Mouse (Mus musculus): ENCODE measurements at regions not wholly inside any gene's neighbourhood (a gene's known extent, or its start where the extent isn't known, plus 50 kb on each side); places are given as distances from the start of the nearest gene placed in this dataset.
A peak's percentile ranks its signal among the peaks of the same experiment; 100 is the strongest.

DNA sequence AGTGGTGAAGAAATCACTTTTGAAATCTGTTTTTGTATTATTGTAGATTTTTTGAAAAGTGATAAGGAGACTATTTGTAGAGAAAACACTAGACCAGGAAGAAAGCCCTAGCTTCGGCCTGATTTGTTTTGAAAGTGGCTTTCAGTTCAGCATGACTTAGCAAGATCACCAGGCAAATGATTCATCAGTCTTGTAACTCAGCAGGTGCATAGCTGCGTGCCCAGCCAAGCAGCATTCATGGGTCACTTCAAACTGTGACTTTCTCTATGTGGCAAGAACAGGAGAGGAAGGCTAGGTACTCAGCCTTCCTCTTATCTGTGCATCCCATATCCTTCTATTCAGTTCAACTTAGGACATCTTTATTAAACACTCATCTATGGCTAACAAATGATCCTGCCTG lies 259.5 kb downstream of the Etaa1 start:
- 47% methylated on average over 2 of the region's 2 CpGs for WGBS
- H3K36me3 ChIP-seq (replicated peaks; ENCODE audit: control insufficient read depth, insufficient read depth, low read depth, low read length) = no peaks in the 10 kb centered on the region
- no peak for ATAC-seq (replicated peaks; ENCODE audit: insufficient number of reproducible peaks, low FRiP score, low TSS enrichment, low read depth)
- DNase-seq (ENCODE audit: low spot score) = no peak
- no peaks in the 10 kb centered on the region for H3K4me1 ChIP-seq (ENCODE audit: control insufficient read depth, insufficient read depth, low read length)
- H3K27ac ChIP-seq (replicated peaks; ENCODE audit: low read depth, low read length) = no peak overlapping the region
- H3K9ac ChIP-seq (replicated peaks; ENCODE audit: low read length) = no peak overlapping the region
- H3K4me2 ChIP-seq (ENCODE audit: low read depth, low read length) = no peak overlapping the region
- H3K9me3 ChIP-seq (replicated peaks; ENCODE audit: control insufficient read depth, low read length) = no peaks in the 10 kb centered on the region
- H3K27me3 ChIP-seq (ENCODE audit: control insufficient read depth, insufficient read depth, low read length) = no peaks in the 10 kb centered on the region
- no peak overlapping the region for H3K4me3 ChIP-seq (ENCODE audit: low read depth, low read length)

- Histone ChIP-seq H3K36me3 (replicated peaks; ENCODE audit: control insufficient read depth, insufficient read depth, low read depth, low read length) (no peaks in the 10 kb centered on the region), H3K9me3 (replicated peaks; ENCODE audit: control insufficient read depth, low read length) (no peaks in the 10 kb centered on the region), H3K4me1 (ENCODE audit: control insufficient read depth, insufficient read depth, low read length) (no peaks in the 10 kb centered on the region), H3K27me3 (ENCODE audit: control insufficient read depth, insufficient read depth, low read length) (no peaks in the 10 kb centered on the region), H3K4me3 (ENCODE audit: low read depth, low read length) (no peak overlapping the region), H3K27ac (replicated peaks; ENCODE audit: low read depth, low read length) (no peak overlapping the region), H3K9ac (replicated peaks; ENCODE audit: low read length) (no peak overlapping the region), H3K4me2 (ENCODE audit: low read depth, low read length) (no peak overlapping the region)
- ATAC-seq (replicated peaks; ENCODE audit: insufficient number of reproducible peaks, low FRiP score, low TSS enrichment, low read depth) (no peak), DNase-seq (ENCODE audit: low spot score) (no peak)
Observed at GRCm38 (mm10) chr11:17708769-17709168, 244.9 kb downstream of the Etaa1 start.

DNA sequence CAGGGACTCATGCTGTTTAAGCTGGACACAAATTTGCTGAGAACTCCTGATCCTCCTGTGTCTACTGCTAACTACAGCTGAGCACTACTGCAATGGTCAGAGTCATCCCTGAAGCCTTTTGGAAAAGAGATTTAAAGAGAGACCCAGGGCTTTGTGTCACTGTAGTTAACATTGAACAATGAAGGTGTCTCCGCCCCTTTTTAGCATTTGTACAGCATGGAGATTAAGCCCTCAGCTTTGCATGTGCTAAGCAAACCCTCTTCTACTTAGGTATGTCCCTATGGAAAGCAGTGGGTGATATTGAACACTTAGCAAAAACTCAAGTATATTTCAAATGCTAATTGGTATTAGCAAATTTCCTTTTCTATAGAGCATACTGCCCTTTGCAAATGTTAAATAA lies 231.6 kb downstream of the Etaa1 start:
- ATAC-seq (replicated peaks; ENCODE audit: insufficient number of reproducible peaks, low FRiP score, low TSS enrichment, low read depth) (no peak), DNase-seq (ENCODE audit: low spot score) (no peak)

DNA sequence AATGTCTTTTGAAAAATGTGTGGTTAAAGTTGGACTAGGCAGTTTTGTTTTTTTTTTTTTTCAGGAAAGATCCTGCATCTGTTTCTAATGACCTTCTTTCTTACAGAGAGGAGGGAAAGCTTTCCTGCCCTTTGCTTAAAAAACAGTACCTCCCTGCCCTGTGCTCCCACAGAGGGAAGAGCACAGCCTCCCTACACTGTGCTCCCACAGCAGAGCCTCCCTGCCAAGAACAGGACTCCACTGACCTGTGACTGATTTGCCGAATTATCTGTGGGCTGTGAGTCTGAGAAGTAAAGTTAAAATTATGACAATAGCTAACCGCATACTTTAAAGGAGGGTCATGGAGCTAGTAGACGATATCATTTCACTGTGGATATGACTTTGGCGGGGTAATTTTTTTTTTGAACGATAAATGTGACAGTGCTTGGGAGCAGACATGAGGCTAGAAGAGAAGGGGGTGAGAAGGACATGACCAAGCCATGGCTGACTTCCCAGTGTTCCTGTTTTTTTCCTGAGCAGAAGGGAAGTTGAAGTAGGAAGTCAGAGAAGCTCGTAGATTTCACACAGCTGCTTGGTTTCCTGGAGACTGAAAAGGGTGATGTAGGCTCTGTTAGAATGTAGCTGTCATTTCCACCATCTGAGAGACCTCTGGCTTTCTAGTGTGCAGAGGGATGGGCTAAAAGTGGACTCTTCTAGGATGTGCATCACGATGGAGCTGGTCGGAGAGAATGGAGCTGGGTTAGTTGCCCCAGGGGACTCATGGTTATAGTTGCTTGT lies 226.2 kb downstream of the Etaa1 start:
- Histone ChIP-seq H3K4me3 (ENCODE audit: low read depth, low read length) (no peak overlapping the region), H3K36me3 (replicated peaks; ENCODE audit: control insufficient read depth, insufficient read depth, low read depth, low read length) (no peaks in the 10 kb centered on the region), H3K9me3 (replicated peaks; ENCODE audit: control insufficient read depth, low read length) (no peaks in the 10 kb centered on the region), H3K27ac (replicated peaks; ENCODE audit: low read depth, low read length) (no peak overlapping the region), H3K4me1 (ENCODE audit: control insufficient read depth, insufficient read depth, low read length) (no peaks in the 10 kb centered on the region), H3K9ac (replicated peaks; ENCODE audit: low read length) (no peak overlapping the region), H3K27me3 (ENCODE audit: control insufficient read depth, insufficient read depth, low read length) (no peaks in the 10 kb centered on the region), H3K4me2 (ENCODE audit: low read depth, low read length) (no peak overlapping the region)
- DNase-seq (ENCODE audit: low spot score) = peak; percentile 15
- no peak for ATAC-seq (replicated peaks; ENCODE audit: insufficient number of reproducible peaks, low FRiP score, low TSS enrichment, low read depth)
- 67% methylated on average over 8 of the region's 8 CpGs for whole genome bisulfite sequencing

More for the DNA sequence above, 231.6 kb downstream of the Etaa1 start:
- Histone ChIP-seq H3K27ac (replicated peaks; ENCODE audit: low read depth, low read length) (no peak overlapping the region), H3K36me3 (replicated peaks; ENCODE audit: control insufficient read depth, insufficient read depth, low read depth, low read length) (no peaks in the 10 kb centered on the region), H3K9ac (replicated peaks; ENCODE audit: low read length) (no peak overlapping the region), H3K9me3 (replicated peaks; ENCODE audit: control insufficient read depth, low read length) (no peaks in the 10 kb centered on the region), H3K27me3 (ENCODE audit: control insufficient read depth, insufficient read depth, low read length) (no peaks in the 10 kb centered on the region), H3K4me1 (ENCODE audit: control insufficient read depth, insufficient read depth, low read length) (no peaks in the 10 kb centered on the region), H3K4me3 (ENCODE audit: low read depth, low read length) (no peak overlapping the region), H3K4me2 (ENCODE audit: low read depth, low read length) (no peak overlapping the region)
- 85% methylated on average over 1 of the region's 1 CpGs for WGBS

DNA sequence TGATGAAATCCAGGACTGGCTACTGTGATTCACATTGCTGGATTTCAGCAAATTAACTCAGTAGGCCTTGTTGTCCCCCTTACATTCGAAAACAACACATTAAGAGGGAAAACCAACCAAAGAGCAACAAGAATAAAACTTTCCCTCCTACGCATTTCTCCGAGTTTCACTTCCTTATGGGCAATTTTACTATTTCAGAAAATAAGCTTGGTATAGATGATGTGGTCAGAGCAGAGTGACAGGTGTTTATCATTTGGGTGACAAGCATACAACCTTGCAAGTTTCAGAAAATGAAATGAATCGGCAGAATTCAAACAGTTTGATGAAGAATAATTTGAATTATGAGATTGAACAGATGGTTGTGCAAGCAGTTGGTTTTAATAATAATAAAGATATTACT lies 220.6 kb downstream of the Etaa1 start:
- DNase-seq (ENCODE audit: low spot score) (no peak), ATAC-seq (replicated peaks; ENCODE audit: insufficient number of reproducible peaks, low FRiP score, low TSS enrichment, low read depth) (no peak)
- 82% methylated on average over 4 of the region's 4 CpGs for WGBS
- no peaks in the 10 kb centered on the region for H3K27me3 ChIP-seq (ENCODE audit: control insufficient read depth, insufficient read depth, low read length)
- no peaks in the 10 kb centered on the region for H3K9me3 ChIP-seq (replicated peaks; ENCODE audit: control insufficient read depth, low read length)
- H3K36me3 ChIP-seq (replicated peaks; ENCODE audit: control insufficient read depth, insufficient read depth, low read depth, low read length) = no peaks in the 10 kb centered on the region
- no peak overlapping the region for H3K9ac ChIP-seq (replicated peaks; ENCODE audit: low read length)
- H3K4me2 ChIP-seq (ENCODE audit: low read depth, low read length) = no peak overlapping the region
- no peaks in the 10 kb centered on the region for H3K4me1 ChIP-seq (ENCODE audit: control insufficient read depth, insufficient read depth, low read length)
- H3K4me3 ChIP-seq (ENCODE audit: low read depth, low read length) = no peak overlapping the region
- no peak overlapping the region for H3K27ac ChIP-seq (replicated peaks; ENCODE audit: low read depth, low read length)

DNA sequence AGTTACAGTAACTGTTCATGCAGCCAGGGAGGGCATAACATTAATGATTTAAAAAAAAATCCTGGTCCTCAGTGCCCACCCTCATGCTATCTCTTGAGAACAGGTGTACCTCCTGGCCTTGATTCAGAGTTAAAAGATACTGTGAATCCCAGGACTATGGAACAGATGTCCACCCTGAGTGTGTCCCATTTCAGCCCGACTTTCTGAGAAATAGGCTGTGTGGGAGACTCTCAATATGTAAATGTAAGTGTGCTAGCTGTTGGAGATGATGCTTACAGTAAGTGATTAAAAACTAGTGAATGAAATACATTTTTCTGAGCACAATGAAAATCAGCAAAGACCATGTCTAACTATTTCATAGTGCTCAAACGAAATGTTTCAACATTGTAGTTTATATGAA lies 219.2 kb downstream of the Etaa1 start:
- H3K4me1 ChIP-seq (ENCODE audit: control insufficient read depth, insufficient read depth, low read length) = no peaks in the 10 kb centered on the region
- no peaks in the 10 kb centered on the region for H3K36me3 ChIP-seq (replicated peaks; ENCODE audit: control insufficient read depth, insufficient read depth, low read depth, low read length)
- H3K4me3 ChIP-seq (ENCODE audit: low read depth, low read length) = no peak overlapping the region
- no peak overlapping the region for H3K27ac ChIP-seq (replicated peaks; ENCODE audit: low read depth, low read length)
- no peak overlapping the region for H3K4me2 ChIP-seq (ENCODE audit: low read depth, low read length)
- no peak overlapping the region for H3K9ac ChIP-seq (replicated peaks; ENCODE audit: low read length)
- no peaks in the 10 kb centered on the region for H3K9me3 ChIP-seq (replicated peaks; ENCODE audit: control insufficient read depth, low read length)
- ATAC-seq (replicated peaks; ENCODE audit: insufficient number of reproducible peaks, low FRiP score, low TSS enrichment, low read depth) = no peak
- DNase-seq (ENCODE audit: low spot score) = no peak
- no peaks in the 10 kb centered on the region for H3K27me3 ChIP-seq (ENCODE audit: control insufficient read depth, insufficient read depth, low read length)
- 81% methylated on average over 2 of the region's 2 CpGs for WGBS

GRCm38 (mm10) chr11:17738879-17739278 lies 214.8 kb downstream of the Etaa1 start:
- Histone ChIP-seq H3K4me3 (ENCODE audit: low read depth, low read length) (no peak overlapping the region), H3K27me3 (ENCODE audit: control insufficient read depth, insufficient read depth, low read length) (no peaks in the 10 kb centered on the region), H3K4me1 (ENCODE audit: control insufficient read depth, insufficient read depth, low read length) (no peaks in the 10 kb centered on the region), H3K36me3 (replicated peaks; ENCODE audit: control insufficient read depth, insufficient read depth, low read depth, low read length) (no peaks in the 10 kb centered on the region), H3K9ac (replicated peaks; ENCODE audit: low read length) (no peak overlapping the region), H3K9me3 (replicated peaks; ENCODE audit: control insufficient read depth, low read length) (no peaks in the 10 kb centered on the region), H3K4me2 (ENCODE audit: low read depth, low read length) (no peak overlapping the region), H3K27ac (replicated peaks; ENCODE audit: low read depth, low read length) (no peak overlapping the region)
- DNase-seq (ENCODE audit: low spot score) (no peak), ATAC-seq (replicated peaks; ENCODE audit: insufficient number of reproducible peaks, low FRiP score, low TSS enrichment, low read depth) (no peak)
- 42% methylated on average over 5 of the region's 5 CpGs for WGBS

DNA sequence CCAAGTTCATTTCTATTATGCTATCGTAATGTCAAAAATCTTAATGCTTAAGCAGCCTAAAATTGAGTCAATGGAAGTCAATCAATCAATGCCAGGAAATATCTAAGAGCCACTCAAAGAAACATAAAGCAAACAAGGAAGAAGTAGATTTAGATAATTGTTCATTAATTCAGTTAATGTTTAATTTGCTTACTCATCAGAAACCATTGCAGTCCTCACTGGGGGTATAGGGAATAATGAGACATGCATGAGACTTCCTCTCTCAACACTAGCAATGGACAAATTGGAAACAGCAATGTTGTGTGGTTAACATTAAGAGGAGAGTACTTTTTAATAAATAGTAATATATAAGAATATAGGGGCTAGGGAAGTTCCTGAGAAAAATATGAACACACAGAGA lies 209.9 kb downstream of the Etaa1 start:
- WGBS = 100% methylated on average over 1 of the region's 1 CpGs
- no peaks in the 10 kb centered on the region for H3K27me3 ChIP-seq (ENCODE audit: control insufficient read depth, insufficient read depth, low read length)

More for the DNA sequence above, 209.9 kb downstream of the Etaa1 start:
- Histone ChIP-seq H3K36me3 (replicated peaks; ENCODE audit: control insufficient read depth, insufficient read depth, low read depth, low read length) (no peaks in the 10 kb centered on the region), H3K4me1 (ENCODE audit: control insufficient read depth, insufficient read depth, low read length) (no peaks in the 10 kb centered on the region), H3K27ac (replicated peaks; ENCODE audit: low read depth, low read length) (no peak overlapping the region), H3K4me3 (ENCODE audit: low read depth, low read length) (no peak overlapping the region), H3K9ac (replicated peaks; ENCODE audit: low read length) (no peak overlapping the region), H3K4me2 (ENCODE audit: low read depth, low read length) (no peak overlapping the region), H3K9me3 (replicated peaks; ENCODE audit: control insufficient read depth, low read length) (no peaks in the 10 kb centered on the region)
- DNase-seq (ENCODE audit: low spot score) (no peak), ATAC-seq (replicated peaks; ENCODE audit: insufficient number of reproducible peaks, low FRiP score, low TSS enrichment, low read depth) (no peak)

All from embryonic facial prominence, embryonic 11.5 days (tissue).